Mouse (Mus musculus) NIH3T3 (cell line): ENCODE measurements around the gene Rpl41.

ENCODE experiments used
- DNase-seq: peaks from one replicate; pipeline ENCODE4 v3.0.0-alpha.2; 2012; ENCODE audit warnings: low read depth

The Rpl41 gene

DNA sequence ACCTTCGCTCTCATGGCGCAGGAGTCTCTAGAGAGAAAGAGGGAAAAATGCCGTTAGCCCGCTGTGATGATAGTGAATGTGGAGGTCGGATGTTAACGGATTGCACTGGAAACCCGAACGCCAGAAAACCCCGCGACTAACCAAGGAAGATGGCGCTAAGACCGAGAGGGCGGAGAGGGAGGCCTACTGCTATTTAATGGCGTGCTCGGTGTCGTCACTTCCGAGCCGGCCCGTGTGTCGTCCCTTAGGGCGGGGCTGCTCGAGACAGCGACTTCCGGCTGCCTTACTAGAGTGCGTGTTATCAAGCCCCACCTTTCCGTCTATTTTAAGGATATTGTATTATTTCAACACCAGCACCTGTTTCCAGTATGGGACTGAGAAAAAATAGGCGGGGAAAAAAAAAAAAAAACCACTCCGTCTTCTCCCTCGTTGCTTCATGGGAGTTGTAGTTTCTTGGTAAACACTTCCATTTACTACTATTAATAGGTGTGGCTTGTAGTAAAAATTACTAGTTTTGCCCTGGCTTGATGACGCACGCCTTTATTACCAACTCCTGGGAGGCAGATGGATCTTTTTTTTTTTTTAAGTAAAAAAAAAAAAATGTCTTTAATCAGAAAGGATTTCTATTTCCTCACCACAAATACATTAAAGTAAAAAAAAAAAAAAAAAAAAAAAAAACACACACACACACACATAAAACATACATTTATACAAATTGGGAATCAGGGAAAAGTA is at the start of gene Rpl41:
Gene Rpl41, minus strand, starts transcription at position 359 of the 735 bp plus-strand sequence.
- DNase-seq = peak; percentile 98

DNA sequence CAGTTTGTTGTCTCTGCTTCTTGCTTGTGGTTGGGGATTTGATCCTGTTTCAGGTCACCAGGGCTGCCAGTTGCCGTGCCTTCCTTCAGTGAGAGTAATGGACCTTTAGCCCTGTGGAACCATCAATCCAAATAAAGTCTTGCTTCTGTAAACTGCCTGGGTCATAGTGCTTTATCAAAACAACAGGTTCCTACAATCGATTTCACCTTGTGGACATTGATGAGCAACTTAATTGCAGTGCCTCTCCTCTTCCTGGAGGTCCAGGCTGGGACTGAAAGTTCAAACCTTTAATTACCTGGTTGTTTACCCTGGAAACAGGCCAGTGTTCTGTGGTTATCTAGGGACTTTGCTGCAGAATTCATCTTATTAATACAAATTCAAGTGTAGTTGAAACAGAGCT is 49.4 kb upstream of the Rpl41 start:
- no peak for DNase-seq

DNA sequence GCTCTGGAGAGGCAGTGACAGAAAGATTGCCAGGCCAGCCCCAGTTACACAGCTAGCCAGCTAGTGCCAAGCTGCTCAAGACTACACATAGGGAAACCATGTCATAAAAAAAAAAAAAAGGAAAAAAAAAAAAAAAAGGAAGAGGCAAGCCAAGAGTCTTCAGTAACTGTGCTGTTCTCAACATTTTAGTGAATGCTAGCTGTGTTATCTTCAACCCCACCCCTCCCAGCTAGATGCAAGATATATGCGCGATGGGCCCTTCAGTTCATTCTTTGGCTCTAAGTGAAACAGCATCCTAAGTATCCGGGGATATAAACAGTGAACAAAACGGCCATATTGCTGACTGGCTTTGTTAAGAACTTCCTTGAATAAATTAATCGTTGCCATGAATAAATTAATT is 43.7 kb upstream of the Rpl41 start:
- DNase-seq = no peak

DNA sequence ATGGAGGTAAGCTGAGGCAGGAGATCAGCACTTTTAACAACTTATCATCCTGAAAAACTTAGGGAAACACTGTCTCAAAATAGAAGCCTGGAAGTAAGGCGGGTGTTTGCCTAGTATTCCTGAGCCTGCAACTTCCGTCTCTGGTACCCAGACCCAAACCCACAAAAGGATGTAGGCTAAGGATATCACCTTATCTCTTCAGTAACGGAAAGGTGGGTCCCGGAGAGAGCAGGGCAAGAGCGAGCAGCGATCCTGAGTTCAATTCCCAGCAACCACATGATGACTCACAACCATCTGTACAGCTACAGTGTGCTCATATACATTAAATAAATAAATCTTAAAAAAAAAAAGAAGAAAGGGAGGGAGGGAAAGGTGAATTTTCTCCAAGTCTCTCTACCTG is 42.3 kb upstream of the Rpl41 start:
- no peak for DNase-seq

DNA sequence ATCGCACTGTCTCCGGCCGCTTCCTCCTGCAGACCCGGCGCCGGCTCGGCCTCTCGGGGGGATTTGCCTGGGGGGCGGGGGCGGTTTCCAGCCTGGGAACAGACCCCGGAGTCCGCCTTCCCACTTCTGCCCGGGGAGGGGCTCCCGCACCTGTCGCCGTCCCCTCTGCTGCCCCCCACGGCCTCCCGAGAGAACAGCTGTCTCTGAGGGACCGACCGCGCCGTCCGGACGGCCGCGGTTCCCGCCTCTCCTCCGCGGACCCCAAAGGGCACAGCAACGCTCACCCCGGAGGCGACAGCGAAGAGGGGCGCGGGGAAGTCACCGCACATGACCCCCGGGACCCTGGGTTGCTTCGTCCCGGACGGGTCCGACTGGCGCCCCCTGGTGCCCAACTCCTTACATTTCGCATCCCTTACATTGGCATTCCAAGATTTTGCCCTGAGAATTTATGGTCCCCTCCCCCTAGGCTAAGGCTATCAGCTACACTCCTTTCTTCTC is 41.1 kb upstream of the Rpl41 start:
- DNase-seq = peak; percentile 78

DNA sequence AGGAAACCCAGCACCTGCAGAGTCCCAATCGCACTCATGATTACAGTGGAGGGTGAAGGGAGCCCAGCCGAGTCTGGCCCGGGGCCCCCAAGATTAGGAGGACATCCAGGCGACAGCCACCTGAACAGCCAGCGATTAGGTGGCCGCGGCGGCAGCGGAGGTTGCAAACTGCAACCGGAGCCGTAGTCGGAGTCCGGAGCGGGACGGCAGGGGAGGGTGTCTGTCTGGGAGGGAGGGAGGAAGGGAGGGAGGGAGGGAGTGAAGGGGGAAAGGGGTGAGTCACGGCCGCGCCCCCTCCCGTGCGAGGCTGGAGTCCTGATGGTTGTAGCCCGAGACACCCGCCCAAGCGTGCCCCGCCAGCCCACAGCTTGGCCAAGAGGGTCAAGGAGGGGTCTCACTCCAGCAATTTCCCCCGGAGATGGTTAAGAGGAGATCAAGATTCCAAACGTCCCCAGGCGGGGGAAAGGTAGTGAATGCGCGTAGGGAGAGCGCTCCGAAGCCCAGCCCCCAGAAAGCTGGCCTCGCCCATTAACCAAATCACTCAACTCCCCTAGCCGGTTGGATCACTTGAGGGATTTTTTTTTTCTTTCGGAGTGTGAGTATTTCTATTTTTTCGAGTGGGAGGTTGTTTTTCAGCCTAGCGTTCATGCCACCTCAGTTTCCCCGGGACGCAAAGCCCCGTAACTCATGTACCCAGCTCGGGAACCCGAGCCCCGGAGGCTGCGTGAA is 40.5 kb upstream of the Rpl41 start, which contains the start of gene Erbb3:
Gene Erbb3, minus strand, starts transcription at position 189 of the 729 bp plus-strand sequence.
- DNase-seq = peak; percentile 74

DNA sequence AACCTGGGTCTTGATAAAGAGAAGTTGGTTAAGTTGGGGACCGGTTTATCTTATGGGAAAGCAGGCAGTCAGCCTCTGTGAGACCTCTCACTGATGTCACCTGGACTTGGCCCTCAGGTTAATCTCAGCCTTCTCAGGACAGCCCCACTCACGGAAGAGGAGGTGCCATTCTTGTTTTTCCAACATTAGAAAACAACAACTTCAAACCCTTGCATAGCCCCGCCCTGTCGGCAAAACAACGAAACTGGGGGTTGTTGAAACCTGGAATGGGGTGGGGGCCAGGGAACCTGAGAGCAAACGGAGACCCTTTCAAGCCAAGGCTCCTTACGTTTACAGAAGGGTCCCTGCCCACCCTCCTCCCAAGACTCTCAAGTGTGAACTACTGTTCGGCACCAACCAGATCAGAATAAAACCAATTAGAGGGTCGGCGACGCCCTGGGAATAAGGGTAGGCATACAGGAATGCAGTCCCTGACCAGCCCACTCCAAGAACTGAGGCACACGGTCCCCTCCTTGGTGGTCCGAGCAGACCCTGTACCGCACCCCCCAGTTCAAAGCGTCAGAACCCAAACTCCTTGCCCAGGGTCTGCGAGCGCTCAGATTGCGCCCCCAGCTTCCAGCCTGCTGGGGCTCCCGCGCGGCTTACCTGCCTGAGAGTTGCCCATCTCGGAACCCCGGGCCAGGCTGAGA is 39.8 kb upstream of the Rpl41 start:
- DNase-seq = no peak

DNA sequence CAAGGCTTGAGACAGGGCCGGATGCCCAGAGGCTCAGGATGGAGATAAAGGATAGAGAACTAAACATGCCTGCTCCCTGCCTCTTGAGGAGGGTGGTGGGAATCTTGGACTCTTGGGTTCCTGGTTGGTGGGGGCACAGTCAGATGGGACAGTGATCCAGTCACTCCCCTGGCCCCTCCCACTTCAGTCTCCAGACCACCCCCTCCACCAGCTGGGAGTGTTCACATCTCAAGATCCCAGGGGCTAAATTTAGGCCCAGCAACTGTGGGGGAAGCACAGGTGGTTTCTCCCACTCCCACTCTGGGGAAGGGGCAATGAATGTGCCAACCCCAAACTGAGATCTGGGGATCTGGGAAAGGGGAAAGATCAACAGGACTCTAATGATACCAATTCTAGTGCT is 39.0 kb upstream of the Rpl41 start:
- no peak for DNase-seq

DNA sequence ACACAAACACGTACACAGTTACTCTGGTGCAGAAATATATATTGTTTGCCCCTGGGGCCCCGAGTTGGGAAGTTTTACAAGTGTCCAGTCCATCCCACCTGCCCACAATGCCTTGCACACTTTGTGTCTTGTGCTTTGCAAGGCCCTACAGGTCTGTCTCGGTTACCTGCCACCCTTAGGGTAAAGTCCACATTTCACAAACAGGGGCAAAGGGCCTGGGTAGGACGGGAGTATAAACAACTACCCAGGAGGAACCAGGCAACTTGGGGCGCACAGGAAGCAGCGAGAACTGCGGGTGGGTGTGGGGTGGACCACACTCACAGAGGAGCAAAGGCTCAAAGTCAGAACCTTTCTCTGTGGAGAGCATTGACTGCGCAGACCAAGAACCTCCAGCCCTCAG is 38.6 kb upstream of the Rpl41 start:
- no peak for DNase-seq

DNA sequence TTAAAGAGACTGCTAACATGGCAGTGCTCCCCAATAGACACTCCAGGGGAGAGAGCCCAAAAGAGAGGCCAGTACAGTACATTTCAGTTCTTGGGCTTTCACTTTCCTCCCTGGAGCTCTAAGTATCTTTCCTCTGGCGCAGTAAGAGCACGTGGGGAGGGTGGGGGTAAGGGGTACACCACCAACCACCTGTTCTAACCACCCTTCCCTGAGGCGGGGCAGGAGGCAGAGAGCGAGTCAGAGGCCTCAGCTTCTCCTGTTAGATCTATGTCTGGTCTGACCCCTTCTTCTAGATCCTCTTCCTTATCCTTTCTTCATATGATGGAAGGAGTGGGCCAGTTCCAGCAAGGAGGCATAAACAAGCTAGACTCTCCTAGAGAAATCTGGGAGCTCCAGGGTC is 38.0 kb upstream of the Rpl41 start:
- no peak for DNase-seq

DNA sequence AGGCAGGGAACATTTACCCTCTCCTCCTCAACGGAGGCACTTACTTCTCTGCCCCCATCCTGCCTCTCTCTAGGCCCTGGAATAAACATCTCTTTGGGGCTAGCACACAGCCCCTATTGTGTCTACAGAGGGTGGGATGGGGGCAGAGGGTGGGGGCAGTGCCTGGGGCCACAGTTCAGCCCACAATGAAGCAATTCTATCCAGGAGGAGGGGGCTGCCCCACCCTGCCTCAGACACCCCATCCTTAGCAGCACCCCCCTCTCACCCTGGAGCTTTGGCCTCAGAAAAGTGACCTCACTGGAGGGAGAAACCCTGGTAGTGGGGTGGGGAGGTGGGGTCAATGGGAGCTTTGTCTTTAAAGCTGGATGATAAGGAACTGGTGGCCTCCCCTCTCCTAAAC is 37.4 kb upstream of the Rpl41 start:
- no peak for DNase-seq

DNA sequence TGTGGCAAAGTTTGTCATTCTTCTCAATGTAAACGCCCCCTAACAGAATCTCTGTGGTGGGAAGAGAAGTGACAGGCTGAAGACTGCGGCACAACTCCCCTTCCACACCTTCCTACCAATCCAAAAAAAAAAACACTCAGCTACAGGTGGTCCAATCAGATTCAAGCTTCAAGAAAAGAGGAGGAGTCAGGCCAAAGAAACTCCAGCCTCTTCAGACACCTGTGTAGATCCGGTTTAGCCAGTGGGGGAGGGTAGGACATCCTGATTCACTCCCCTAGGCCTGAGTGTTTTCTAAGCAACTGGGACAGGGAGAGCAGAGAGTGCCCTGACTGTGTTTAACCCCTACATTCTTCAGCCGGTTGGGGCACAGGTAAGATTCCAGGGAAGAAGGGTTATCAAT is 35.3 kb upstream of the Rpl41 start:
- no peak for DNase-seq

DNA sequence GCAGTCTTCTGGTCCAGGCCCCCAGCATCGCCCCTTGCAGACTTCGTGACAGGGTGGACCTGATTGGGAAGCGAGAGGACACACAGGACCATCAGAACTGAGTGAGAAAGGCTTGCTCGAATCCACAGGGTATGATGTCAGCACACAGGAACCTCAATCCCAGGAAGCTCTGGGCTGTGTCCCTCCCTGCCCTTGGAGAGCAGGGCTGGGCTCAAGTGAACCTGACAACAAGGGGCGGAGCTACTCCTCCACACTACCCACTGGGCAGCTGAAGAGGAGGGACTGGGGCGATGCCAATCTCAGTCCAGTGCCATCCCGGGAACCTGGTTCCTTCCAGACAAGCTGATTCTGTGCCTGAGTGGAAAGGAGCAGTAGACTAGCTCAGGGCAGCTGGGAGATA is 34.5 kb upstream of the Rpl41 start:
- peak; percentile 39 for DNase-seq

DNA sequence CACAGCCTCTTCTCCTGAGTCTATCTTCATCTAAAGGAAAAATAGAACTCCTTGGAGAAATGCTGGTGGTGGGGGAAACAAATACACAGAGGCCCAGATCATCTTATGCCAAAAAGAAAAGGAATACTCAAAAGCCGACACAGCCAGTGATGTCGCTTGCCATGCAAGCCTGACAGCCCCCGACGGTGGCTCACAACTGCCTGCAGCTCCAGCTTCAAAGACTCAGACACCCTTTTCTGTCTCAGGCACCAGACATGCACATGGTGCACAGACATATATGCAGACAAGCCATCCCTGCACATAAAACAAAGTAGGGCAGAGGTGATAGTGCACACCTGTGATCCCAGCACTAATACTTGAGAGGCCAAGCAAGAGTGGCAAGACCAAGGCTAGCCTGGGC is 30.6 kb upstream of the Rpl41 start:
- DNase-seq = no peak

DNA sequence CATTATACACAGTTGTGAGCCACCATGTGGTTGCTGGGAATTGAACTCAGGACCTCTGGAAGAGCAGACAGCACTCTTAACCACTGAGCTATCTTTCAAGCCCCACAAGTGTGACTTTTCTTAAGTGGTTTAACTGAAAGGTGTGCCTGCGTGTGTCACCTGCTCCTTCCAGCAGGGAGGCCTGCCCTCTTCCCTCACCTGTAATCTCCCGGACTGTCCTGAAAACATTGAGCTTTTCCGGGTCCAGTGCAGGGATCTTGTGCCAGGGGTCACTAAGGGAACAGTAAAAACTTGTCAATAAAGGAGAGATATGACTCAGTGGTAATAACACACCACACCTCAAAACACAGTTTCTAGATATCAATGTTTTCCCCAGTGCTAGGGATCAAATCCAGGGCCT is 30.2 kb upstream of the Rpl41 start:
- no peak for DNase-seq

DNA sequence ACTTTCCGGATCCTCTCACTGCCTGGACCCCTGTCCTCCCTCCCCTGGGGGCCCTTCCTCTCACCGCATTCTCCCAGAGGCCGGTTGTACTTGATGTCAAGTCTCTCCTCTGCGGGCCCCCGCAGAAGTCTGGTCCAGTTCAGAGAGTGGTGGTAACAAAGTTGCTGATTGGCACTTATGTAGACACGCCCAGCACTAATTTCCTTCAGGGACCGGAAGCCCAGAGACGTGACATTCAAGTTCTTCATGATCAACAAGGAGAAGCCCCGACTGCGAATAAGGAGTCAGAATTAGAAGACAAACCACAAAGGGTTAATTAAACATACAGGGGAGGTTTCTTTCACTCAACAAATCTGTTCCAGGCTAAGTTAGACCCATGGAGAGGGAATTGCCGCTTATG is 29.2 kb upstream of the Rpl41 start:
- DNase-seq = no peak

DNA sequence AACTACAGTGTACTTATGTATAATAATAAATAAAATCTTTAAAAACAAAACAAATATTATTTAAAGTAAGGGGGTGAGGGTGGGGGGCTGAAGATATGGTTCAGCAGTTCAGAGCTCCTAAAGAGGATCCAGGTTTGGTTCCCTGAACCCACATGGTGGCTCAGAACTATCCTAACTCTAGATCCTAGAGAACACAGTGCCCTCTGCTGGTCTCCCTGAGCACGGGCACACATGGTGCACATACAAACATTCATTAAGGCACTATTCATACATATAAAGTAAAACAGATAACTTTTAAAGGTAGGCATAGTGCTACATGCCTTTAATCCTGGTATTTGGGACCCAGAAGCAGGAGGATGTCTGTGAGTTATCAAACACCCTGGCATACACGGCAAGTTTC is 26.0 kb upstream of the Rpl41 start:
- DNase-seq = peak; percentile 34

DNA sequence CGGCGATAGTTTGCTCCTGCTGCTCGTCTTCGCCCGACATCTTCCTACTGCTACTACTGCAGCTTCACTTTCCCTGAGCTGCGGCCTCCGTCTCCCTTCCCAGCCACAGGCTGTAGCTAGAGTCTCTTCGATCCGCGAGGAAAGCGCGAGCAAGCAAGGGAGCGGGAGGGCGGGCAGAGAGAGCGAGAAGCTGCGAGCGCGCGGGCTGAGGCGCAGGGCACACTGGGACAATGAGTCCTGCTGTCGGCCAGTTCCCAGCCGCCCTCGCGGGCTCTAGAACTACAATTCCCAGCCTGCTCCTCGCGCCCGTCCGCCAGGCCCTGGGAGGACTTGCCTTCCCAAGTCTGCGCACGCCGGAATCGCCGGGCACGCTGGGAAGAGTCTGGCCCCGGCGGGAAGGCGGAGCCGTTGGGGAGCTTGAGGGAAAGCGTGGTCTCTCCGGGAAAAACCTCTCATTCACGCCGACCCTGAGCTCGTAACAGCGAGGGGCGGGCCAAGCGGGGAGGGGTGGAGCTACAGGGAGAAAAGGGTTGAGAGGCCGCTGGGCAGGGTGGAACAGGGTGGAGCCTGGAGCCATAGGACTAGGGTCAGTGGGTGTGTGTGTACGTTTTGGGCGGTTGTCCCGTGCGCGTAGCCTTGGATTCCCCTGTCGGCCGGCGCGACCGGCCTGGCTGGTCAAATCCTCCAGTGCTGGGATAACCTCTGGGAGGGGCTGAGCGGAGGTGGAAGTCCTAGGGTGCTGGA is 16.9 kb upstream of the Rpl41 start, which contains the start of gene Pa2g4:
Gene Pa2g4, minus strand, starts transcription at position 200 of the 744 bp plus-strand sequence.
- DNase-seq = peak; percentile 100

DNA sequence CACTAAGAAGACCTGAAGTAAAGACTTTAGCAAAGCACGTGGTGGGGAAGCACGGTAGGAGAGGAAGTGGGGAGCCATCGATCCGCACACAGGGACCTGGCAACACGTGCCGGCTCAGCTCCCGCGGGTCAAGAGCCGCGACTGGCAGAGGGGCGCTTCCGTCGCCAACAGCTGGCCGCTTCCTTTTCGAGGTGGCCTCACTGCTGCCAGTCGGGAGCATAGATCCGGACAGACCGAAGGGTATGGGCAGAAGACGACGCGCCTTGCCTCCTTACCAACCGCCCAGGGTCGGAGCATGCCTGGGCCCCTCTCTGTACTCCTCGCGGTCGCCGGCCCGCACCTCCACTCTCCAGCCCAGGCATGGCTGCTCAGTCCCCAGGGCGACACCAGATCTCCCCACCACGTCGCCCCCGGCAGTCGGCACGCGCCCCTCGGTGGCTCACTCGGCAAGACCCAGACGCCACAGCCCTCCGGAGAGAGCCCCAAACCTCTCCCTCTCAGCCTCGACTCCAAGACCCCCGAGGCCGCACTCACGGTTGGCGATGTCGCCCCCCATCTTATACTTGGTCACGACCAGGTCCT is 16.2 kb upstream of the Rpl41 start:
- peak; percentile 31 for DNase-seq

DNA sequence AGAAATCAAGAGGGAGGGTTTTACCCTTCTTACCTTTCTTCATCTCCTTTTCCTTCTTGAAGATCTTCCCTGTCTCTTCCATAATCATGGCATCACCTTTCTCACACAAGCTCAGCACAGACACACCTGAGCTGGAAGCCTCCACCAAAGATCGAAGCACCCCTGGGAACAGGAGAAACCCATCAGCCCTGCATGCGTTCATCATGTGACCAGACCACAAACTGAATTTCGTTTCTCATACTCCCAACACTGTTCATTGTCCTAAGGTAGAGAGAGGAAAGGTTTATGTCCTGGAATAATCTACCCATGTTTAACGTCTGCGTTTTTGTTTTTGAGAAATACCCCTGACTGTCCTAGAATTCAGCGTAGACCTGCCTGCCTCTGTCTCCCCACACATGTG is 14.4 kb upstream of the Rpl41 start:
- DNase-seq = no peak

DNA sequence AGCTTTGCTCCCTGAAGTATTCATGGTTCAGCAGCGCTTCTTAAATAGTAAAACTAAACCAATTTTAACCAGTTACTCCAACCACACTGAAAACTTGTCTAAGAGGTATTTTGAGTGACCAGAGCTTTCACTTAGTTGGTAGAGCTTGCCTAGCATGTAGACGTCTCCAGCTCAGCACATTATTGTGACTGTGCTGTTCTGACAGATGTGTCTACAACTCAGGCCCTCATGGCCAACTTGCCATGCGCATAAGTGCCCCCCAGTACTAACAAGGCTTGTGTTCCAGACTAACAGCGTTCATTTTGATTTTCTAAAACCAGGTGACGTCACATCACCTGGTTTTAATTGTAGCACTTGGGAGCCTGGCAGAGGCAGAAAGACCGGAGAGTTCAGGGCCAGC is 7.9 kb upstream of the Rpl41 start:
- DNase-seq = no peak

DNA sequence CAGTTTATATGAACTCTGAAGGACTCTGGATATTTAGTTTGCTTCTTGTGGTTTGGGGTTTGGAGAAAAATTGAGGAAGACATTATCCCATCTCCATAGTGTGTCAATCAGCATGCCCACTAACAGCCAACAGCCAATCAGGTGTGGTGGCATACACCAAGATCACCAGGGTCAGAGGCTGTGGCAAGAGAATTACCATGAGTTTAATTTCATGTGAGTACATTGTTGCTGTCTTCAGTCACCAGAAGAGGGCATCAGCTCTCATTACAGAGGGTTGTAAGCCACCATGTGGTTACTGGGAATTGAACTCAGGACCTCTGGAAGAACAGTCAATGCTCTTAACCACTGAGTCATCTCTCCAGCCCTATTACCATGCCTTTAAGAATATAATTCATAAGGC is 7.2 kb upstream of the Rpl41 start:
- DNase-seq = peak; percentile 34
